Mouse (Mus musculus): Measurements from ENCODE around the gene Gm10644.

DNA sequence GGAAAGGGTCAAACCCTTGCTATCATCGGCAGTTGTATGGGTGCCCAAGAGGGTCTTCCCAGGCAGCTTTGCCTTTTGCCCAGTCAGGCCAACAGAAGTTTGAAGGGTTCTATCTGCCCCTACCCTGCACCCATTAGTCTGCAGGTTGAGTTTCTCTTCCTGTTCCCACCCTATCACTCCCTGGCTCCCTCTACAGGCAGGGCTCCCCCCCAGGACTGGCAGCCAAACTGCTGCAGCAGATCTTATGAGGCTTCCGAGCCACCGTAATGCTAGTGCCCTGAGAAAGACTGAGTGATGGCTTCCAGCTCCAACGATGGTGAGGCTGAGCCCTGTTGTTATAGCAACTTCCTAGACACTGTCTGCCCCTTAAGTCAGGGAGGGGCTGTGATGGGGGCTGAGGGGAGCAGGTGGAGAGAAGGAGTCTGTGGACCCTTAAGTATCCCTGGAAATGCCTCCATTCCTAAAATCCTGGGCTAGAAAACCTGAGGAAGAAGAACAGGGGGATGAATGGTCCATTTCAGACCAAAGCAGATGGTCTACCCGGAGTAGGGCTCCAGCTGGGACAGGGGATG lies 21.9 kb upstream of the Gm10644 start:
- TF ChIP-seq CTCF (conservative IDR thresholded peaks at IDR 0.05; ENCODE audit: low read length) (peak; percentile 18; the same call in 1 of the 2 replicates), NANOG (IDR thresholded peaks at IDR 0.05; ENCODE audit: borderline replicate concordance, low read length) (no peak), POU5F1 (IDR thresholded peaks at IDR 0.05; ENCODE audit: borderline replicate concordance, low read length) (no peak)
